Mouse (Mus musculus) layer of hippocampus, postnatal 10 days (tissue): ENCODE results near the gene Calca. TPM values are rescaled to one million over a fixed set of nuclear protein-coding genes. Genes with fewer than 3 reads are reported as not detected.
"Not testable (repeated sequence)": the region's sequence is repeated elsewhere in the genome, so short reads cannot be mapped to it uniquely, and the experiment has no call there.

Experiments used
- DNase-seq, 2 experiments: peaks; one replicate each; pipeline ENCODE4 v3.0.0; 2021; ENCODE audit warnings: low spot score in 2 of 2
- long read RNA-seq: library from polyadenylated mRNA; stranded (forward); transcript quantifications from one replicate; pipeline ENCODE4 v2.0.0, GENCODE M21; 2023
- total RNA-seq, 2 experiments: library from RNA; stranded (reverse); gene quantifications; 2 replicates each; pipeline ENCODE4 v1.2.3; 2021

The Calca gene
- 1 to 10 TPM; 1.7 to 2.5 TPM for total RNA-seq
- long read RNA-seq, partial matches to known transcripts, result 0 of 2 reads
- long read RNA-seq, other reads (novel, unspliced or antisense), result 0 of 2 reads

DNA sequence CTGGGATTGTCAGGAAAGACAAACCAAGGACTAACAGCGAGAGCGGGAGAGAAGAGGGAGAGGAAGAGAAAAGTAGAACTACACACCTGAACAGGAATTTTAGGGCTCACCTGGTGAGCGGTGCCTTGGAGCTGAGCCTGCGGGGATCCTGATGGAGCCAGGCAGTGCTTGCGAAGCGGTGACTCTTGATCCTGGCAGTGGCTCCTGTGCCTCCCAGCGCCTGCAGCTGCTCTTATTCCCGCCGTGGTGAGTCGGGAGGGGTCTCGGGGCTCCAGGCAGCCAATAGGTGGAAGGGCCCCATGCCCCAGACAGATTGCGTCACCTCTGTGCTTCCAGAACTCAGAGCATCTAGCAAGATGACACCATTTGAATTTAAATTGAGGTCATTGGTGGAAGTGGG lies at the start of gene Calca:
Calca (minus strand) TSS at position 256 of the 400 bp plus-strand sequence.
- DNase-seq, result no peak

DNA sequence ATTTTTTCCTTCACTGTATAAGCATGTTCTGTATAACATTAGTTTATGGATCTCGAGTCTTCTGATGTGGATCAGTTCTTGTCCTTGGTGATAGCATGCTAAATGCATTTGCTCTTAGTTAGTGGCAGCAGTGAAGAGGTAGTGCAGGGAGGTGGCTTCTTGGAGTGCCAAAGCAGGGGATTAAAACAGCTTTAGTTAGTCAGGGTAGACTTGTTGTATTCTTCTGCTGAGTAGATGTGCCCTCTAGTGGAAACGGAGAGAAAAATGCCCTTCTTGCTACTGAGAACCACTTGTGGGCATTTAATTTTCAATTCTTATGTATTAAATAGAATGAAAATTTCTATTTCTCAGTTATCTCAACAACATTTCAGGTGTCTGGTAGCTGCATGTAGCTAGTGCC lies 36.5 kb upstream of the Calca start:
- DNase-seq, result no peak

- no peak for DNase-seq
Observed at GRCm38 (mm10) chr7:114671405-114671804, 35.2 kb upstream of the Calca start.

- no peak for DNase-seq
Observed at GRCm38 (mm10) chr7:114649730-114650129, 13.6 kb upstream of the Calca start.

GRCm38 (mm10) chr7:114648791-114649190 lies 12.6 kb upstream of the Calca start:
- no peak for DNase-seq

DNA sequence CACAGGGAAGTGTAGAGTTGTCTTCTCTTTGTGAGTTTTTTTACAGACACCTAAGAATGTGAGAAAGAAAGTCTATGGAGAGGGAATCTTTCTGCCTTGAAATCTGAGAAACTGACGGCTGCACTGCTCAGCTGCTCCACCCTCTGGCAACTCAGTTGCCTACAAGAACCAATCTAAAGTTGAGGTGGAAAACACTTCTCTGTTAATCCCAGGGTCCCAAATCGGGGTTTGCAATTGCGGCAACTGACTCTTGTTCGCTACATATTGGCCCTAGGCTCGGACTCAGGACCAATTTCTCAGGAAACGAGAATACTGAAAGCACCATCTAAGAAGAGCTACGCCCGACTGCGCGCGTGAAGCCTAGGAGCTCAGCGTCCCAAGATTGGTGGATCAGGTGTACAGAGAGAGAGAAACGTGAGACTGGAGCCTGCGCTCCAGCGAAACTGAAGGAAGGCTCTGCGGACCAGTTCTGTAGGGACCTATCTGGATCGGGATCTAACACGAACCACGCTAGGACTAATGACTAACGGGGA lies 522 bp downstream of the Calca start:
- DNase-seq, result peak; percentile 39 to 55

GRCm38 (mm10) chr7:114634386-114634785 lies 1.8 kb downstream of the Calca start:
- DNase-seq, result no peak

DNA sequence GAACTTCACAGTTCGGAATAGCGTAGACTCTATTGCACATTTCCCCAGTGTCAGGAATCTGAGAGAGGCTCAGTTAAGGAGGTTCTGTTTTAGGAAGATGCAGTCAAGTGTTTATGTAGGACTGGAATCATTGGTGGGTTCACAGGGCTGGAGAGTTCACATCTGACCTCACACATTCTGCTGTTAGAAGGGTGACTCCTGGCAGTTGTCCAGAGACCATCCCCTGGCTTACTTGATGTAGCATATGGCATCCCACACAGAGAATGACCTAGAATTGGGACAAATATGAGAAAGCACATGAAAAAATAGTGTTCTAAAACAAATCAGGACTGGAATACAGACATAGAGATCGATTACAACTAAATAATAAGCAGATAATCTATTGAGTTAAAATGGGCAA lies 10.2 kb downstream of the Calca start:
- DNase-seq, result no peak

DNA sequence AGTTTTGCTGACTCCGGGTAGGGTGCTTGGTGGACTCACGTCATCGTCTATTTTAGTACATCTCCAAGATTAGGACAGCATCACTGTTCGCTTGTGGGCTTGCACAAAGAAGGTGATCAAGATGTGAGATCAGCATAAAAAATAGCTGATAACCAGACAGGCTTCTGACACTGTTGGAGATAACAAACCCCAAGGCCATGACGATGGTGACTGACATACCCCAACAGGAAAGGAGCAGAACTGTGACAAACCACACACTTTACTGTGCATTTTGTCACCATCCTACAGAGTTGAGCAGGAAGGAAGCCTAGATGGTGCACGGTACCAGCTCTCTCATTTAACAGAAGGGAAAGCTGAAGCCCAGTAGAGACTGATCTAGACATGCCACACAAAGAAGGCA lies 19.4 kb downstream of the Calca start:
- no peak for DNase-seq

- not testable (repeated sequence) for DNase-seq
Observed at GRCm38 (mm10) chr7:114594391-114594790, 41.8 kb downstream of the Calca start.

- DNase-seq, result no peak
Observed at GRCm38 (mm10) chr7:114582441-114582840, 53.7 kb downstream of the Calca start.

Other genes starting within 250 kb of the Calca start
- gene Pde3b, start 221.1 kb downstream of the Calca start, total RNA-seq, result 10 to 100 TPM; 10.5 to 13.0 TPM
- 1 to 10 TPM; 1.2 to 1.6 TPM for gene Cyp2r1, start 73.4 kb downstream of the Calca start, total RNA-seq
- gene Calcb, start 82.3 kb upstream of the Calca start, total RNA-seq, result under 1 TPM in 1 of 2 experiments, not detected in 1; 0.38 TPM
- 1 to 10 TPM; 1.8 to 2.0 TPM for gene Insc, start 107.3 kb upstream of the Calca start, total RNA-seq